Mouse (Mus musculus): ENCODE measurements around the gene Arl15.

The Arl15 gene

GRCm38 (mm10) chr13:113995490-113996236 is 201.4 kb downstream of the Arl15 start:
- DNase-seq = no peak

GRCm38 (mm10) chr13:113998811-113999210 is 204.5 kb downstream of the Arl15 start:
- DNase-seq = no peak

GRCm38 (mm10) chr13:114003463-114003862 is 209.2 kb downstream of the Arl15 start:
- DNase-seq = peak; percentile 21

- no peak for DNase-seq
These were observed 209.9 kb downstream of the Arl15 start for GRCm38 (mm10) chr13:114004191-114004590.

GRCm38 (mm10) chr13:114009786-114010185 is 215.5 kb downstream of the Arl15 start:
- no peak for DNase-seq

- no peak for DNase-seq
These were observed 216.2 kb downstream of the Arl15 start for GRCm38 (mm10) chr13:114010521-114010920.

- DNase-seq = no peak
These were observed 216.7 kb downstream of the Arl15 start for GRCm38 (mm10) chr13:114011019-114011418.

- DNase-seq = no peak
These were observed 223.6 kb downstream of the Arl15 start for GRCm38 (mm10) chr13:114017928-114018327.

- no peak for DNase-seq
These were observed 229.2 kb downstream of the Arl15 start for GRCm38 (mm10) chr13:114023541-114023940.

GRCm38 (mm10) chr13:114026306-114026705 is 232.0 kb downstream of the Arl15 start:
- no peak for DNase-seq

- no peak for DNase-seq
These were observed 232.4 kb downstream of the Arl15 start for GRCm38 (mm10) chr13:114026751-114027150.

- no peak for DNase-seq
These were observed 253.8 kb downstream of the Arl15 start for GRCm38 (mm10) chr13:114048071-114048470.

- DNase-seq = no peak
These were observed 254.4 kb downstream of the Arl15 start for GRCm38 (mm10) chr13:114048688-114049087.

GRCm38 (mm10) chr13:114051151-114051850 is 257.0 kb downstream of the Arl15 start:
- DNase-seq = no peak

GRCm38 (mm10) chr13:114052426-114053205 is 258.3 kb downstream of the Arl15 start:
- DNase-seq = no peak

- DNase-seq = no peak
These were observed 259.0 kb downstream of the Arl15 start for GRCm38 (mm10) chr13:114053261-114053660.

GRCm38 (mm10) chr13:114055686-114056085 is 261.4 kb downstream of the Arl15 start:
- DNase-seq = no peak

GRCm38 (mm10) chr13:114060258-114060657 is 266.0 kb downstream of the Arl15 start:
- no peak for DNase-seq

GRCm38 (mm10) chr13:114061234-114061633 is 266.9 kb downstream of the Arl15 start:
- DNase-seq = no peak

GRCm38 (mm10) chr13:114064069-114064468 is 269.8 kb downstream of the Arl15 start:
- DNase-seq = no peak

GRCm38 (mm10) chr13:114065012-114065411 is 270.7 kb downstream of the Arl15 start:
- no peak for DNase-seq

GRCm38 (mm10) chr13:114068421-114068820 is 274.1 kb downstream of the Arl15 start:
- no peak for DNase-seq

- DNase-seq = no peak
These were observed 277.1 kb downstream of the Arl15 start for GRCm38 (mm10) chr13:114071439-114071838.

All from lung, postnatal 36 days (tissue).